Mouse (Mus musculus) heart, postnatal 4 days (tissue): ENCODE results near the gene Rgl2. TPM values are rescaled to one million over a fixed set of nuclear protein-coding genes. Genes with fewer than 3 reads are reported as not detected.

Experiments
- DNase-seq: peaks from one replicate; pipeline ENCODE4 v3.0.0; 2021
- total RNA-seq, 2 experiments: library from RNA; stranded (reverse); gene quantifications; 2 replicates each; pipeline ENCODE4 v1.2.3; 2021

Gene Rgl2
- total RNA-seq, 2 experiments from 2014 or later: 56.5 to 58.1 TPM

DNA sequence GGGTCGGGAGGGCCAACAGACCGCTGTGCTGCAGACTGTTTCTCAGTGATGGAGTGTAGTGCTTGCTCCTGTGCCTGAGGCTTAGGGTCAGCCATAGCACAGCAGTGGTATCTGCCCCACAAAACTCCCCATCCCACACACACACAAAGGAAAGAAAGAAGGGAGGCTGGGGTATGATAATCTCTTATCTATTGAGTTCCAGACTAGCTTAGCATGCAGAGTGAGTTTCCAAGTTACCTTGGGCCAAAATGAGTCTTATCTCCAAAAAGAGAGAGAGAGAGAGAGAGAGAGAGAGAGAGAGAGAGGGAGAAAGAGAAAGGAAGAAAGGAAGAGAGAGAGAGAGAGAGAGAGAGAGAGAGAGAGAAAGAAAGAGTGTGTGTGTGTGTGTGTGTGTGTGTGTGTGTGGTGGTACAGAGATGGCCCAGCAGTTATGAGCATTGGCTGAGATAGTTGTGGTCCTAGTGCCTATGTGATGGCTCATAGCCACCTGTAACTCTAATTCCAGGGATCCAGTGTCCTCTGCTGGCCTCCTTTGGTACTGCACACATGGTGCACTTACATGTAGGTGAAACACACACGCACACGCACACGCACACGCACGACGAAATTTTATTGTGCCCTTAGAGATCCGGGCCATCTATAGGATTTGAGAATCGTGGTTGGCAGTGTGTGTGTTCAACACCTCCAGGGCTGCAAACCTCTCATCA is 4.6 kb upstream of the Rgl2 start:
- DNase-seq: peak; percentile 65

- DNase-seq: no peak
Observed at GRCm38 (mm10) chr17:33925406-33926116, 3.8 kb upstream of the Rgl2 start.

- DNase-seq: no peak
Observed at GRCm38 (mm10) chr17:33926207-33926932, 3.0 kb upstream of the Rgl2 start.

- no peak for DNase-seq
Observed at GRCm38 (mm10) chr17:33928251-33928947, 944 bp upstream of the Rgl2 start.

DNA sequence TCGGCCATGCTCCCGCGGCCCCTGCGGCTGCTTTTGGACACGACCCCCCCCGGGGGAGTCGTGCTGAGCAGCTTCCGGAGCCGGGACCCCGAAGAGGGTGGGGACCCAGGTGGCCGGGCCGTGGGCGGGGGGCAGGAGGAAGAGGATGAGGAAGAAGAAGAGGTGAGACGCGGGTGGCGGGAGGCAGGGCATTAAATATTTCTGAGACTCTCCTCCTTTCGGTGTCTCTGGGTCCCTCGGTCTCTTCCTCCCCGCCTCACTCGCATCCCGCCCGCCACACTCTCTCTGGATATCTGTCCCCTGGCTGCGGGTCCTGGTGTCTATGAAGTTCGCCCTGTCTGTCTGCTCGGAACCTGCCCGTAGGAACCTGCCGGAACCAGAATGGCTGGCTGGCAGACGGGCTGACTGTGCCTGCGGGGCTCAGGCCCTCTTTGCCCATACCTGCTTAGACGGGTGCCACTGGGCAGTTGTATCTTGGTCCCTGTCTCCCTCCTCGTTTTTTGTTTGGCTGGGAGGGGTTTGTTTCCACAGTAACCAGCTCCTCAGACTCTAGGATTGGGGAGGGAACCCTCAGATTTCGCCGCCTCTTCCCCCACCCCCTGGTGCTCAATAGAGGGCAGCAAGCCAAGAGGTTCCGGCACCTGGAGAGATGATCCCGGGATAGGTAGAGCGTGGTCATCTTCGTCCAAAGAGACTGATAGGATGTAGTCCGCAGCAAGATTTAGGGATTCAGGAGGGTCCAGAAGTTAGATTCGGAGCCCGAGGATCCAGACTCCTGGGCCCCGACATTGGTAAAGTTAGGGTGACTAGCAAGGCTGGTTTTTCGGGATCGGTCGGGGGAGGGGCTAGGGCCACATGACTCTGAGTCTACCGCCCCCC is 1.2 kb downstream of the Rgl2 start:
- DNase-seq: peak; percentile 51

DNA sequence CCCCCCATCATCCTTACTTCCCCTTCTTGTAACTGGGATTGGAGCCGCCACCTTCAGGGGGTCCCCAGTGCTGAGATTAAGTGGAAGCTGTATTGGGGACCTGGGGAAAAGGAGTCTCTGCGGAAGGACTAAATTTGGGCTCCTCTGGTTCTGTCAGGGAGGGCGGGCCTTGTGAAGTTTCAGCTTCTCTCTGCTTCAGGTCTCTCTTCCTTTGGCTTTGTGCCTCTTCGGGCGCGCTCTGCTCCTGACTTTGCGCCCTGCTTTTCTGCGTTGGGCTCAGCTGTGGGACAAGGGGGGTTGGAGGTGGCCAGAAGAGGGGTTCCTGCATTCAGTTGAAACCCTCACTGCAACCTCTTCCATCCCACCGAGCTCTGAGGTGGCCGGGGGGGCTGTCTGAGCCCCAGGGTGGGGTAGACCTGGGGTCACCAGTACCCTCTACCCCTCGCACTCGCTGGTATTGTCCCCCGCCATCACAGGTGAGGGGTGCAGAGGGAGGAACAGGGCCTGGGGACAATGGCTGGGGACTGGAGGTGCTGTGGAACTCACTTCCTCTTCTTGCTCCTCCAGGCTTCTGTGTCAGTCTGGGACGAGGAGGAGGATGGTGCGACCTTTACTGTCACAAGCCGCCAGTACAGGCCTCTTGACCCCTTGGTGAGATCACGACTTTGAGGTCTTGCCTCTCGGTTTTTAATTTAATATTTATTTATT is 2.0 kb downstream of the Rgl2 start:
- no peak for DNase-seq

DNA sequence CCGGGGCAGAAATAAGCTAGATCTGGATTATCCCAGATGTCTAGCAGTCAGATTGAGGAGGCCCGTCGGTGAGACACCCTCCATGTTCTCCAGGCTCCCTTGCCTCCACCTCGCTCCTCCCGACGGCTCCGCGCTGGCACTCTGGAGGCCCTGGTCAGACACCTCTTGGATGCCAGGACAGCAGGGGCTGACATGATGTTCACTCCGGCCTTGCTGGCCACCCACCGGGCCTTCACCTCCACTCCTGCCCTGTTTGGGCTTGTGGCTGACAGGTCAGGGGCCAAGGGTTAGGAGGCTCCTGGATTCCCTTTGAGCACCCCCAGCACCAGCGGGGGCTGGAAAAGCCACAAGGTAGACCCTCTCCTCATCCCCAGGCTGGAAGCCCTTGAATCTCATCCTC is 2.6 kb downstream of the Rgl2 start:
- DNase-seq: no peak

DNA sequence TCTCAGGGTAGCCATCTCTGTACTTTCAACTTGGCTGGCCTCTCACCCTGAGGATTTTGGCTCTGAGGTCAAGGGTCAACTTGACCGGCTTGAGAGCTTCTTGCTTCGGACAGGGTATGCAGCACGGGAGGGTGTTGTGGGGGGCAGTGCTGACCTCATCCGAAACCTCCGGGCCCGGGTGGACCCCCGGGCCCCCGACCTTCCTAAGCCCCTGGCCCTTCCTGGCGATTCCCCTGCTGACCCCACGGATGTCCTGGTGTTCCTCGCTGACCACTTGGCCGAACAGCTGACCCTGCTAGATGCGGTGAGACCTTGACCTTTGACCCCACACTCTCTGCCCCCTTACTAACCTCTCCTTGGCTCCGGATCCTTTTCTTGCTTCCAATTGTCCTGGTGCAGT is 3.1 kb downstream of the Rgl2 start:
- DNase-seq: no peak

DNA sequence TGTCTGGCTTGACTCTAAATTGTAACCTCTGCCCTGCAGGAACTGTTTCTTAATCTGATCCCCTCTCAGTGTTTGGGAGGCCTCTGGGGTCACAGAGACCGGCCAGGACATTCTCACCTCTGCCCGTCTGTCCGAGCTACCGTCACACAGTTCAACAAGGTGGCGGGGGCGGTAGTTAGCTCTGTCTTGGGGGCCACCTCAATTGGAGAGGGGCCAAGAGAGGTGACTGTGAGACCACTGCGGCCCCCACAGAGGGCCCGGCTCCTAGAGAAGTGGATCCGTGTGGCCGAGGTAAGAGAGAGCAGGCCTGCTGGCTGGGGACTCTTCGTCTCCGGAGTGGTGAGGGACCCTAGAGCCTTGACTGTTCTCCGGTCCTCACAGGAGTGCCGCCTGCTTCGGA is 3.6 kb downstream of the Rgl2 start:
- DNase-seq: no peak

DNA sequence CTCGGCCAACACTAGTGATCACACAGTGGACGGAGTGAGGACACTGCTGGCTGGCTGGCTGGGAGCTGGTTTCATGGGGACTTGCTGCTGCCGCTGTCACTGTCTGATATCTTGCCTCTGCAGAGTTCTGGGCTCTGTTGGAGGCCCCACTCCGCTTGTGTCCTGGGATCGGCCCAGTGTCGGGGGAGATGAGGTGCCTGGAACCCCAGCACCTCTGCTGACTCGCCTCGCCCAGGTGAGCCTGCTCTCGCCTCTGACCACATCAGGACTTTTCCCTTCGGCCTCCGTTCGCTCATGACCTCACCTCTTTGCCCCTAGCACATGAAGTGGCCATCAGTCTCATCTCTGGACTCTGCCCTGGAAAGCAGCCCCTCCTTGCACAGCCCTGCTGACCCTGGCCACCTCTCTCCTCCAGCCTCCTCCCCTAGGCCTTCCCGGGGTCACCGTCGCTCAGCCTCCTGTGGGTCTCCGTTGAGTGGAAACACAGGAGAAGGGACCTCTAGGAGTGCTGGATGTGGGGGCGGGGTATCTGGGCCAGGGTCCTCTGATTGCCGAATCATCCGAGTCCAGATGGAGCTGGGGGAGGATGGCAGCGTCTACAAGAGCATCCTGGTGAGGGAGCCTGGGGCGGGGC is 6.2 kb downstream of the Rgl2 start:
- no peak for DNase-seq

- DNase-seq: no peak
Observed at GRCm38 (mm10) chr17:33936993-33937392, 7.7 kb downstream of the Rgl2 start.

GRCm38 (mm10) chr17:33938783-33939182 is 9.4 kb downstream of the Rgl2 start:
- DNase-seq: no peak

DNA sequence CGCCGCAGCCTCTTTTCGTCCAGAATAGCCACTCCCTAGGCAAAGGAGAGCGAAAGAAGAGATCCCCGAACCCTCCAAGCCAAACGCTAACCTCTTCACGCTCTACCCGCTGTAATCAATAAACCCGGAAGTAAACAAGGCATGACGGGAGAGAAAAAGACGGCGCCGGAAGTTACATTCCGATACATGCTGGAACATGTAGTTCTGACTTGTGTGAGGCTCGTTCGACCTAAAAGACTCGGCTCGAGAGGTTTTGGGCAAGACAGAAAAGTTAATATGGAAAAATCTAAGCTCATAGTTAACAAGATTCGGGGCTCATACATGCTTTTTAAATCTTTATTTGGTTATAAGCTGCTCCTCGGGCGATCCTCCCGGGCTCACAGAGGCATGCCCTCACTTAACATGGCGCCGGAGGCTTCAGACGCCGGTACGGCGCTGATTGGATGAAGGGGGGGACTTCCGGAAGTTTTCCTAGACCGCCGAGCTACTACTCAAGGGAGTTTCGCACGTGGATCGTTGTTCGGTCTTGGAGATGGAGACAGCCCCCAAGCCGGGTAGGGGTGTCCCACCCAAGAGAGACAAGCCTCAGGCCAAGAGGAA is 11.0 kb downstream of the Rgl2 start, which contains the start of the genes Pfdn6 and Wdr46:
Gene Pfdn6, minus strand, starts transcription at position 138 of the 600 bp plus-strand sequence.
Gene Wdr46, plus strand, starts transcription at position 455 of the 600 bp plus-strand sequence.
- DNase-seq: peak; percentile 90

DNA sequence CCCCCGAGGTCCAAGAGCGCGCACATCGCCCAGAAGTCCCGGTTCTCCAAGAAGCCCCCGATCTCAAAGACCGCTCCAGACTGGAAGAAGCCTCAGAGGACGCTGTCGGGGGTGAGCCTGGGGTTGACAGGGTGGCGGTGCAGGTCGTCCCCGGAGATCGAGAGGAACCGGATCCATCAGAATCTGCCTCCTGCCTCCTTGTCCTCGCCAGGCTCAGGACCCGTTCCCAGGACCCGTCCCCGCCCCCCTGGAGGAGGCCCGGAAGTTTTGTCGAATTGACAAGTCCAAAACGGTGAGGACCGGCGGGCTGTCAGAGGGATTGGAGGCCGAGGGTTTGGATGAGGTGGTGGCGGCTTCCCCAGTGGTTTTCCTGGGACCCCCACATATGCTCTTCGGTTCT is 11.6 kb downstream of the Rgl2 start:
- DNase-seq: no peak

DNA sequence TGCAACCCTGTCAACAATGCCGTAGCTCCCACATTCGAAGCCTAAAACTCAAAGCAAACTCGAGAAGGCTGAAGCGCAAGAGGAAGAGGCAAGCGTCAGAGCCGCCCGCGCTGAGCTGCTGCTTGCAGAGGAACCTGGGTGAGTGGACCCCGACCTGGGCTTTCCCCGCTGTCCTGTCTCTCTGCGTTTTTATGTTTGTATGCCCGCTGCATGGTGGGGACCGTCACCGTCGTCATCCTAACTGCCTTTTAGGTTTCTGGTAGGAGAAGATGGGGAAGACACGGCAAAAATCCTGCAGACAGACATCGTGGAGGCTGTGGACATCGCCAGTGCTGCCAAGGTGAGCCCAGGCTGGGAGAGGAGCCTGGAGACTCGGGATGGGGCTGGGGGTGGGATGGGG is 12.0 kb downstream of the Rgl2 start:
- DNase-seq: no peak

DNA sequence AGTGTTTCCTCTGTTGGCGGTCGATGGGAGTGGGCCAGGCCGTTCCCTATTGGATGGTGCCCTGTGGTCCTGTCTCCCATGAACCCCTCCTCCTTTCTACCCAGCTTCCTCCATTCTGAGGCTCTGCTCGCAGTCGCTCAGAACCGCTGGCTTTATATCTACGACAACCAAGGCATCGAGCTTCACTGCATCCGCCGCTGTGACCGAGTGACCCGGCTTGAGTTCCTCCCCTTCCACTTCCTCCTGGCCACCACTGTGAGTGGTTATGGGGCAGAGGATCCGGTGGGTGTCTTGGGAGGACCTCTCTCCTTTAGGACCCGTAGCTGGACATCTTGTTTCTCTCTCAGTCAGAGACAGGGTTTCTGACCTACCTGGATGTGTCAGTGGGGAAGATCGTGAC is 14.1 kb downstream of the Rgl2 start:
- no peak for DNase-seq

DNA sequence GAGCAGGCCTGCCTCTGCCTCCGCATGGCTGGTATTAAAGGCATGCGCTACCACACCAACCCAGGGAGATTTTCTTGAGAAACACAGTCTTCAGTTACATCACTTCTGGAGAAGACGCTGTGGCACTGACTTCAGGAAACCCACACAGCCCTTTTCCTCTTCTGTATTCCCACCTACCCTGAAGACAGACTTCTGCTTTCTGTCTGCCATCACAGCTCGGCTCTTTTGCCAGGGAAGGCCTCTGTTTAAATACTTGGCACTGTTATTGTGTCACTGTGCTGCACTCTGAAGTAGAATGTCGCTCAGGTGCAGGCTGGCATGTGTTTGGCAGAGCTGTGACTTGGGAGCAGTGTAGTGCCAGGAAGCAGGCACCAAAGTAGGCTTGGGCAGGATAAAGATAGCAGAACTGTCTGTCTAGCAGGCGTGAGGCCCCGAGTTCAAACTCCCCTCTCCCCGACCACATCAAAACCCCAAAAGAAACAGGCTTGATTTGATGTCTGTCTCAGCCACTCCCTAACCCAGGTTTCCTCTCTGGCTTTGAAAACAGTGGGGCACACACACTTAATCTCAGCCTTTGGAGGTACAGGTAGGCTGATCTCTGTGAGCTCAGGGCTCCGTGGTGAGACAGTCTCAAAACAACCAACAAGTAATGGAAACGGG is 18.2 kb downstream of the Rgl2 start:
- DNase-seq: no peak

GRCm38 (mm10) chr17:33948090-33948904 is 19.0 kb downstream of the Rgl2 start:
- DNase-seq: no peak
